Mouse (Mus musculus) megakaryocyte, embryonic 14.5 days (primary cell): ENCODE data around the gene Stxbp3. TPM values are rescaled to one million over a fixed set of nuclear protein-coding genes. Genes with fewer than 3 reads are reported as not detected.

Source experiments
- H3K27me3 ChIP-seq: replicated peaks from 2 replicates; pipeline ENCODE3; 2012; ENCODE audit warnings: inconsistent platforms
- H3K36me3 ChIP-seq: replicated peaks from 2 replicates; pipeline ENCODE3; 2012; ENCODE audit warnings: low read length, inconsistent platforms, mixed read lengths
- H3K4me1 ChIP-seq: 2 replicates; pipeline ENCODE4 v1.6.1; 2012; ENCODE audit warnings: inconsistent platforms
- H3K4me3 ChIP-seq: replicated peaks from 2 replicates; pipeline ENCODE3; 2012; ENCODE audit warnings: moderate library complexity, mild to moderate bottlenecking, inconsistent platforms
- H3K9me3 ChIP-seq: 2 replicates; pipeline ENCODE4 v1.6.1; 2012; ENCODE audit warnings: inconsistent platforms
- FLI1 ChIP-seq: IDR thresholded peaks from 2 replicates; pipeline ENCODE4 v1.6.1; 2012; ENCODE audit warnings: low read length, inconsistent platforms, mixed read lengths
- GATA1 ChIP-seq: IDR thresholded peaks from 3 replicates; pipeline ENCODE4 v1.6.1; 2012; ENCODE audit warnings: mixed read lengths, low read length, inconsistent platforms, borderline replicate concordance
- polyA plus RNA-seq: library from polyadenylated mRNA; stranded (reverse); fragments of >175 nt; gene quantifications from 2 replicates; pipeline ENCODE4 v1.2.3, GENCODE M21; 2012; ENCODE audit warnings: low replicate concordance; ENCODE audit not compliant: insufficient read depth

Stxbp3 gene
- polyA plus RNA-seq, 1 experiment, result 9.1 TPM

- H3K4me1 ChIP-seq, result peaks cover 19% of the 10 kb centered on the region
- peak overlapping the region; percentile 39 for H3K4me3 ChIP-seq
- TF ChIP-seq FLI1 (no peak), GATA1 (no peak)
- peaks cover 2% of the 10 kb centered on the region for H3K27me3 ChIP-seq
- peaks cover 29% of the 10 kb centered on the region for H3K9me3 ChIP-seq
- peaks cover 35% of the 10 kb centered on the region for H3K36me3 ChIP-seq
Measured at GRCm38 (mm10) chr3:108787754-108788454, 52.4 kb downstream of the Stxbp3 start.

DNA sequence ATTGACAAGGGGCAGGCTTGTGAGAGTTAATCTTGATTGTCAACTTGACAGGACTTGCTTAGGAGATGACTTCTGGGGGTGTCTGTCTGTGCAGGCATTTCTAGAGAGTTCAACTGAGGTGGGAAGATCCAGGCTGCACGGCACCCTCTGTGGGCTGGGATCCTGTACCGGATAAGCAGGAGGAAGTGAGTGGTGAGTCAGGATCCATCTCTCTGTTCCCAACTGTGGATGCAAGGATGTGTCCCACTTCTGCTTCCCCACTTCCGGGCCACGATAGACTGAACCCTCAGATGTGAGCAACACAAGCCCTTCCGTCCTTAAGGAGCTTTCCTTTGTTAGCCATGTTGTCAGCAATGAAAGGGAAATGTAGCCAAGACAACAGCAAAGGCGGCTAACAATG, 53.8 kb downstream of the Stxbp3 start:
- no peak overlapping the region for H3K4me3 ChIP-seq
- peaks cover 22% of the 10 kb centered on the region for H3K36me3 ChIP-seq
- peaks cover 19% of the 10 kb centered on the region for H3K4me1 ChIP-seq
- peaks cover 2% of the 10 kb centered on the region for H3K27me3 ChIP-seq
- H3K9me3 ChIP-seq, result peaks cover 29% of the 10 kb centered on the region
- TF ChIP-seq GATA1 (no peak), FLI1 (no peak)

- no peak for TF ChIP-seq FLI1
- TF ChIP-seq GATA1, result no peak
- Histone ChIP-seq H3K4me1 (peaks cover 4% of the 10 kb centered on the region; the same call in 1 of the 2 replicates), H3K9me3 (peaks cover 29% of the 10 kb centered on the region), H3K4me3 (no peak overlapping the region), H3K27me3 (peaks cover 31% of the 10 kb centered on the region), H3K36me3 (no peaks in the 10 kb centered on the region)
Measured at GRCm38 (mm10) chr3:108782364-108782895, 57.9 kb downstream of the Stxbp3 start.

GRCm38 (mm10) chr3:108781884-108782270, 58.4 kb downstream of the Stxbp3 start:
- Histone ChIP-seq H3K9me3 (peaks cover 29% of the 10 kb centered on the region), H3K4me3 (no peak overlapping the region)
- TF ChIP-seq GATA1 (no peak), FLI1 (no peak)

GRCm38 (mm10) chr3:108781238-108781883, 59.0 kb downstream of the Stxbp3 start:
- Histone ChIP-seq H3K4me3 (no peak overlapping the region), H3K4me1 (peaks cover 3% of the 10 kb centered on the region; the same call in 1 of the 2 replicates), H3K9me3 (peaks cover 29% of the 10 kb centered on the region), H3K27me3 (peaks cover 33% of the 10 kb centered on the region), H3K36me3 (no peaks in the 10 kb centered on the region)
- no peak for TF ChIP-seq GATA1
- TF ChIP-seq FLI1, result no peak

More at GRCm38 (mm10) chr3:108781884-108782270, 58.4 kb downstream of the Stxbp3 start:
- peaks cover 31% of the 10 kb centered on the region for H3K27me3 ChIP-seq
- H3K4me1 ChIP-seq, result peaks cover 4% of the 10 kb centered on the region; the same call in 1 of the 2 replicates
- no peaks in the 10 kb centered on the region for H3K36me3 ChIP-seq

DNA sequence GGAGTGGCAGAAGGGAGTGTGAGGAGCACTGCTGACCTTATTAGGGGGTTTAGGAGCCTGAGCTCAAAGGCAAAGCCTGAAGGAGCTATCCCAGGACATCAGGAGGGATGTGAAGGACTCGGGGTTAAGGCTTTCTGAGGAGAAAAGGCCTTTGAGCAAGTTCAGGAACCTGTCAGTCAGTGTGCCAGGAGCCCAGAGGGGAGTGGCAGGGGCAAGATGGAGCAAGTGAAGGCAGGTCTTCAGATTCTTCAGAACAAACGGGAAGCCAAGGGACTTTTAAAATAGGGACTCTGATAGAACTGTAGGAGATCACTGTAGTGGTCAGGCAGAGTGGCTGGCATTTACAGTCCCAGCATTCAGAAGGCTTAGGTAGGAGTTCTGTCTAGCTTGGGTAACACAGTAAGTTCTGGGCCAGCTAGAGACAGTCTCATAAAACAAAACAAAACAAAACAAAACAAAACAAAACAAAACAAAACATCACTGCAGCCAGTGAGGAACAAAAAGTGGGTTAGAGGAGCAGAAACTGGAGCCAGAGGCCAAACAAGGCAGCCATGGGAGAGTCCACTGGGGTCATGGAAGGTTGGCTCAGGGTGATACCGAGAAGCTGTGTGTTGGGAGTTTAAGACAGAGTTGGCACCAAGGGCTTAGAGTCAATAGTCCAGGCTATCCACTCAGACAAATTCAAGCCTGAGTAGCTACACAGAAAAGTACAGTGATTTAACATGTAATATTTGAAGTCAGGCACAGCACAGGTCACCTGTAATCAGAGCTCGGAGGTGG, 61.4 kb downstream of the Stxbp3 start:
- Histone ChIP-seq H3K36me3 (no peaks in the 10 kb centered on the region), H3K27me3 (peaks cover 53% of the 10 kb centered on the region), H3K4me3 (no peak overlapping the region), H3K4me1 (peaks cover 7% of the 10 kb centered on the region), H3K9me3 (peaks cover 7% of the 10 kb centered on the region)
- TF ChIP-seq FLI1 (no peak), GATA1 (no peak)

DNA sequence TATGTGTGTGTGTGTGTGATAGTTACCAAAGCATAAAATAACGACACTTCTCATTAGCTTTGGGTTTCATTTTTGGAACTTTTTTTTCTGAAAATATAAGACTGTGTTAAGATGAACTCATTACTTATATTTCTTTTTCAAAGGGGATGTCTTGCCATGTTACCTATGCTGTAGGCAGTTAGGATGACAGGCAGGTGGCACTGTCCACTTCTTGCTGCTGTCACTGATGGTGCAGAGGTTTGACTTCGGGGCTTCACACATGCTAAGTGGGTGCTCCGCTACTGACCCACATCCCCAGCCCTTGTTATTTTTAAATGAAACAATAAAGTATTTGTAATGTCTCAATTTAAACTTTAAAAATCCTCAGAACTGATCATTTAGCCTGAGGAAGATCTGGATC, 67.5 kb downstream of the Stxbp3 start:
- no peak overlapping the region for H3K4me3 ChIP-seq
- H3K36me3 ChIP-seq, result no peaks in the 10 kb centered on the region
- H3K9me3 ChIP-seq, result no peaks in the 10 kb centered on the region
- peaks cover 16% of the 10 kb centered on the region for H3K4me1 ChIP-seq
- peaks cover 61% of the 10 kb centered on the region for H3K27me3 ChIP-seq
- TF ChIP-seq GATA1, result no peak
- no peak for TF ChIP-seq FLI1

- no peaks in the 10 kb centered on the region for H3K36me3 ChIP-seq
- H3K9me3 ChIP-seq, result no peaks in the 10 kb centered on the region
- H3K4me3 ChIP-seq, result no peak overlapping the region
- TF ChIP-seq GATA1 (no peak), FLI1 (no peak)
- H3K4me1 ChIP-seq, result peaks cover 21% of the 10 kb centered on the region
- peaks cover 63% of the 10 kb centered on the region for H3K27me3 ChIP-seq
Measured at GRCm38 (mm10) chr3:108772211-108772610, 68.1 kb downstream of the Stxbp3 start.

- Histone ChIP-seq H3K9me3 (peaks cover 5% of the 10 kb centered on the region), H3K36me3 (no peaks in the 10 kb centered on the region), H3K4me1 (peaks cover 18% of the 10 kb centered on the region), H3K4me3 (no peak overlapping the region), H3K27me3 (peaks cover 64% of the 10 kb centered on the region)
- TF ChIP-seq FLI1 (no peak), GATA1 (no peak)
Measured at GRCm38 (mm10) chr3:108770725-108771368, 69.5 kb downstream of the Stxbp3 start.
